Mouse (Mus musculus) neutrophil, adult 5-6 weeks (primary cell): ENCODE data around the gene Evl. TPM values are rescaled to one million over a fixed set of nuclear protein-coding genes. Genes with fewer than 3 reads are reported as not detected.

Experiments used
- ATAC-seq: fragments of 151-379, 151-347 bp; 2 replicates; pipeline ENCODE4 v1.8.0; 2017; ENCODE audit warnings: mild to moderate bottlenecking, moderate TSS enrichment; ENCODE audit not compliant: insufficient number of reproducible peaks, poor library complexity, low FRiP score, severe bottlenecking; ENCODE audit errors: extremely low read depth
- total RNA-seq: library from RNA; stranded (forward); fragments of 200-1000 nt; gene quantifications from 2 replicates; pipeline ENCODE4 v1.2.3, GENCODE M21; 2017

The Evl gene
- total RNA-seq, 1 experiment from 2014 or later = 294 TPM

DNA sequence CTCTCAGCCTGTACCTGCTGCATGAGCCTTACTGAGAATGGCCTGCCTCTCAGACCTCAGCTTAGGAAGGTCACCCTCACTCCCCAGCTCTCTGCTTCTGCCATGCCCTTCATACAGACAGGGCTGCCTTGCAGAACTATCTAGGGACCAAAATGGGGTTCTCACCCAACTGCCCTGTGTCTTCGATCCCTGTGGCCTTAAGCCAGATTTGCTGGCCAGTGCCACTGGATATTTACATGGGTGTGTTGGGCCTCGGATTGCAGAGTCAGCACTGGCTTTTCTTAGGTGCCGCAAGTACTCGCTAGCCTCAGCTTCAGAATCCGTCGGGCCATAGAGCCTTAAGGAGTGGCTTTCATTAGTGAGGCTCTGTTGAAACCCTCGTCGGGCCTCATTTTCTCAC lies 126.3 kb downstream of the Evl start:
- ATAC-seq = no peak

- ATAC-seq = no peak
Measured at GRCm38 (mm10) chr12:108682240-108683023, 127.9 kb downstream of the Evl start.

- no peak for ATAC-seq
Measured at GRCm38 (mm10) chr12:108686463-108686862, 131.9 kb downstream of the Evl start.

DNA sequence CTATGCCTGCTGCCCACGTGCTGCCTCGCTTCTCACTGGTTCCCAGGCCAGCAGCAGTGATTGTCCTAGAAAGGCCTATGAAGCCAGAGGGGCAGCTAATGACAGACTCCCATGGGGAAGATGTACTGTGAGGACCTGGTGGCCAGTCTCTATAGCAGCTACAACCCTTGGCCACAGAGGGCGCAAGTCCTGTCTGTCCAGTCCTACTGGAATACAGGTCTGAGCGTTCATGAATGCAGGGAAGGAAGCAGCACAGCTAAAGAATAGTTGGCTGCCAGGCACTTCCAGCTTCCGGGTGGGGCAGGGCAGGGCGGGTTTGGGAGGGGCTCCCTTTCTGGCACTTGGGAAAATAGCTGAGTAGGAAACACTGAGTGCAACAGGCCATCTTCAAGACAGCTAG lies 132.4 kb downstream of the Evl start:
- ATAC-seq = no peak

DNA sequence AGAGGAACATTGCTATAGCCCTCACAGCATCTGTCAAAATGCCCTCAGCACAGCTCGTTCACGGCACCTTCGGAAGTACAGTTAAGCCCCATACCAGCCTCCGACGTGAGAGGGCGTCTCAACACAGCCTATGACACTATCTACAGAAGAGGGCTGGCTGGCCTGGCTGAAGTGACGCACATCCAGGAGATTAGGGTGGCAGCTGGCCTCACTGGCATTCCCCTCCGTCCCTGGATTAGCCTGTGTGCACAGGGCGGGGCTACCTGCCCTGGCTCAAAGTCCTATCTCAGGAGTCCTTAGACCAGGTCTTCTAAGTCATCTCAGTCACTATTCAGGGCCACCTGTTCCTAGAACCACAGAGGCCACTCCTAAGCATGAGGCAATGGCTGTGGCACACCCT lies 134.6 kb downstream of the Evl start:
- ATAC-seq = no peak

- no peak for ATAC-seq
Measured at GRCm38 (mm10) chr12:108690529-108690928, 136.0 kb downstream of the Evl start.

GRCm38 (mm10) chr12:108693592-108693991 lies 139.1 kb downstream of the Evl start:
- no peak for ATAC-seq

DNA sequence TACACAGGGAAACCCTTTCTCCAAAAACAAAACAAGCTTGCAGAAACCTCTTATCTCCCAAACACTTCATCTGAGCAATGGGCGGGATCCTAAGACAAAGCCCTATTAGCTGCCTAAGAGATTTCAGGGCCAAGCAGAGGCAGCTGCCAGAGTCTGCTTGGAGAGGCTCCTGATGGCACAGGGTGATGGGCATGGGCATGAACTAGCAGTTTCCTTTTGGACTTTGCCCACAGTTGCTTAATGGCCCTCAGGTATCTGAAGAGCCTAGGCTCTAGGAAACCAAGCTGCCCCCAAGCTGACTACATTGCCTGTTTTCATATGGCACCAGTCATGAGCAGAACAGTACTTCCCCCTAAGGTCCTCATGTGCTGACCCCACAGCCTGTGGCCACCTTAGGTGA lies 139.7 kb downstream of the Evl start:
- ATAC-seq = no peak

GRCm38 (mm10) chr12:108698697-108699471 lies 144.4 kb downstream of the Evl start:
- no peak for ATAC-seq

GRCm38 (mm10) chr12:108699576-108699975 lies 145.1 kb downstream of the Evl start:
- no peak for ATAC-seq

DNA sequence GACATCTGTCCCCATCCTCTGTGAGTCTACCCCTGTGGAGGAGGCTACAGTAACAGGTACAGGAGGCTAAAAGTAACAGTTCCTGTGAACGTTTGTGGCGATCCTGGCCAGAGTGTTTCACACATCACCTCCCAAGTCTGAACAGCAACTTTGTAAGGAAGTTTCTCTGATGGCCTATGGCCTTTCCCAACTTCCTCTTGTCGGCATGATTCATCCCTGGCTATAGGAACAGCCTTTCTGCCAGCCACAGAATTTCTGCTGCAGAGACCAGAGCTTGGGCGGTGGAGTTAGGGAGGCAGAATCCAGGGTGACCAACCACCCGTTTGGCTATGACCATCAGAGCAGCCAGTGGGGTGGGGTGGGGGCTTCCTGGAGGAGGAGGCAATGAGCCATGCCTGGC lies 145.5 kb downstream of the Evl start:
- no peak for ATAC-seq

GRCm38 (mm10) chr12:108701221-108701620 lies 146.7 kb downstream of the Evl start:
- no peak for ATAC-seq

DNA sequence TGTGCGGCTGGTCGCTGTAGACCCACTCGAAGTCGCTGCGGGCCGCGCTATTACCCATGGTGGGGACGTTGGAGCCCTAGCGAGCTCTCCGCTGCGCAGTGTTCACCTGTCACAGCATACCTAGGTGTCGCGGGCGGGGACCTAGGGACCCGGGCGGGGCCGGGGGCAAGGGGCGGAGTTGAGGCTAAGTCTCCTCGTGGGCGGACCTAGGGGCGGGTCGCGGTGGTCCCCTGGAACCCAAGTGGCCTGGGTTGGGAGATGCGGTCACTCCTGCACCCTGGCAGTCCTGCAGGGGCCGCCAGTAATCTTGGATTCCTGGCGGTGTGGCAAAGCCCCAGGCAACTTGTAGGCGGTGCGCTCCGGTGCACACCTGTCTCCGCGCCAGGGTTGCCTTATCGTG lies 147.7 kb downstream of the Evl start, which contains the start of gene Degs2:
Degs2 (minus strand) TSS at position 131 of the 400 bp plus-strand sequence.
- ATAC-seq = no peak

GRCm38 (mm10) chr12:108705486-108705885 lies 151.0 kb downstream of the Evl start:
- ATAC-seq = no peak

- ATAC-seq = no peak
Measured at GRCm38 (mm10) chr12:108706129-108706528, 151.6 kb downstream of the Evl start.

GRCm38 (mm10) chr12:108709386-108709785 lies 154.9 kb downstream of the Evl start:
- ATAC-seq = no peak

GRCm38 (mm10) chr12:108709964-108710765 lies 155.6 kb downstream of the Evl start:
- no peak for ATAC-seq

DNA sequence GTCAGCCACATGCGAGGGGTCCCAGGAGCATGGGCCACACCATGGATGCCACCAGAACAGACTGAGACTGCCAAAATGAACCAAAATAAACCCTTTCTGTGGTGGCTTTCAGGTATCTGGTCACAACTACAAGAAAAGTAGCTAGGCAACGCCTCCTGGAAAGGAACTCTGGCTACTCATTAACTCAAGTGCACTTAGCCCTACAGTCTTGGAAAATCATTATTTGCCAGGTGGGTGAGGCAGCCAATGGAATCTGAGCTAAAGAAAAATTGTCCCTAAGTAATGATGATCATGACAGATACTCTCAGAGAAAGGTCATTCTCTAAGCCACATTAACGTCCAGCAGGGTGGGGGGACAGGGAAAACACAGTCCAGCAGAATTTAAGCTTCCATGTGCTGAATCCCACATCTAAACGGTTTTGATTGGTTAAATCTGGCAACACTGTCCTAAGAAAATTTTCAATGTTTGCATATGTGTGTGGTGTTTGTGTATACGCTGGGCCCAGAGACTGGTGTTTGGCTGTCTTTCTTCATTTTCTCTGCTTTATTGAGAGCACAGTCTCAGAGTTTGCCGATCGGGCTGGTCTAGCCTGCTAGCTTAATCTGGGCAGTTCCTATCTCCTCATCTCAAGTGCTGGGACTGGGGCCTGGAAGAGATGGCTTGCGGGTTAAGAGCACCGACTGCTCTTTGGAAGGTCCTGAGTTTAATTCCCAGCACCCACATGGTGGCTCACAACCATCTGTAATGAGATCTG lies 156.5 kb downstream of the Evl start:
- ATAC-seq = no peak

DNA sequence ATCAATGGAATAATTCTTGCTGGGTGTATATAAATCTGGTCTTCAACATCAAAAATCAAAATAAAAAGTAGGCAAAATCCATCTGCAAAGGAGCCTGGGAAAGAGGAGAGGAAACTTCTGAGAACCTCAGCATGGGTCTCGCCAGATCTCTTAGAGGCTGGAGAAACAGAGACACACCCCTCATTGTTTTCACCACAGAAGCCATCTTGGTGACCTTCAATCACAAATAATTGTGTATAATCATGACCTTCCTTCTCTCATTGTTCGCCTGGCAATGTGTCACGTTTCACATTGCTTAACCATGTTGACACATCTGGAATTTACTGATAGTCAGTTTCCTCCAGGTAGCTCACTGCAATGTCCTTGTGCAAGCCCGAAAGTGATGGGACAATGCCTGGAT lies 158.0 kb downstream of the Evl start:
- ATAC-seq = no peak
